Mouse (Mus musculus) lung, embryonic 16.5 days (tissue): ENCODE results near the gene Mdfic. TPM values are rescaled to one million over a fixed set of nuclear protein-coding genes. Genes with fewer than 3 reads are reported as not detected.
"Not testable (repeated sequence)": the region's sequence is repeated elsewhere in the genome, so short reads cannot be mapped to it uniquely, and the experiment has no call there.

Experiments used
- ATAC-seq: fragments of 200-750 bp; cut with Nextera tagmentation; 2 replicates; pipeline ENCODE4 v1.8.0; 2017; ENCODE audit warnings: low read depth, mild to moderate bottlenecking, moderate library complexity
- H3K27ac ChIP-seq: fragments of 300-500 bp; sonication (generic); 2 replicates; pipeline ENCODE4 v1.5.1; 2014; ENCODE audit warnings: mild to moderate bottlenecking, control low read depth, low read length
- H3K27me3 ChIP-seq: fragments of 300-500 bp; sonication (generic); 2 replicates; pipeline ENCODE4 v1.6.1; 2014; ENCODE audit warnings: low read depth, low read length, mixed read lengths; ENCODE audit not compliant: control insufficient read depth, insufficient read depth
- H3K36me3 ChIP-seq: fragments of 300-500 bp; sonication (generic); 2 replicates; pipeline ENCODE4 v1.6.1; 2014; ENCODE audit warnings: low read length; ENCODE audit not compliant: control insufficient read depth, insufficient read depth
- H3K4me1 ChIP-seq: fragments of 300-500 bp; sonication (generic); replicated peaks from 2 replicates; pipeline ENCODE4 v1.6.1; 2014; ENCODE audit warnings: low read length, mixed read lengths; ENCODE audit not compliant: control insufficient read depth, insufficient read depth
- H3K4me2 ChIP-seq: fragments of 300-500 bp; sonication (generic); 2 replicates; pipeline ENCODE4 v1.6.1; 2014; ENCODE audit warnings: low read depth, low read length, control low read depth
- H3K4me3 ChIP-seq: fragments of 300-500 bp; sonication (generic); 2 replicates; pipeline ENCODE4 v1.5.1; 2014; ENCODE audit warnings: mild to moderate bottlenecking, low read length, control low read depth
- H3K9ac ChIP-seq: fragments of 300-500 bp; sonication (generic); 2 replicates; pipeline ENCODE4 v1.6.1; 2014; ENCODE audit warnings: low read length, control low read depth
- H3K9me3 ChIP-seq: fragments of 300-500 bp; sonication (generic); 2 replicates; pipeline ENCODE4 v1.6.1; 2016; ENCODE audit warnings: low read length; ENCODE audit not compliant: control insufficient read depth
- WGBS: fragments of 180-500 bp; shearing (Covaris S2); extraction: QIAGEN DNeasy Blood & Tissue Kit; methylation state at CpG from one replicate; pipeline ENCODE4 v1.1.7; 2014; 5-methylcytosine and 5-hydroxymethylcytosine counted together
- polyA plus RNA-seq: library from polyadenylated mRNA; unstranded; fragments of >200 nt; fragmentation: Nextera tagmentation; extraction: Ambion mirVana; gene quantifications from 2 replicates; pipeline ENCODE4 v1.2.1, GENCODE M21; 2015

The Mdfic gene
- polyA plus RNA-seq, 1 experiment from 2014 or later, result 8.4 TPM

DNA sequence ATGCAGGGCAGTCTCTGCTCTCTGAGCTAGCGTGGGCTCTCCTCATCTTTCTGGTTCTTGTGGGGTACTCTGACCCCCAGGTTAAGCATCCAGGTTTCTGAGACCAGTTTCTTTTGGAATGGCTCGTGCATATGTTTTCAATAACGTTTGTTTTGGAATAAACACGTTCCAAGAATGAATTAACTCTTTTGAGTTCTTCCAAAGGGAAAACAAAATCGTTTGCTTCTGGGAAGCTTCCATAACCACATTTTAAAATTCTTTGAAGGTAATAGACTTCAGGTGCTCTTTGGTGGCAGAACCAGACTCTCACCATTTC lies 1.2 kb downstream of the Mdfic start:
- ATAC-seq, result no peak
- H3K9ac ChIP-seq, result peak overlapping the region; percentile 99
- H3K27ac ChIP-seq, result peak overlapping the region; percentile 98
- peak overlapping the region; percentile 92 for H3K4me3 ChIP-seq
- H3K9me3 ChIP-seq, result no peaks in the 10 kb centered on the region
- no peaks in the 10 kb centered on the region for H3K27me3 ChIP-seq
- peak overlapping the region; percentile 73 for H3K4me2 ChIP-seq
- peaks cover 18% of the 10 kb centered on the region for H3K4me1 ChIP-seq
- H3K36me3 ChIP-seq, result no peaks in the 10 kb centered on the region
- 5% methylated on average over 5 of the region's 5 CpGs for WGBS

DNA sequence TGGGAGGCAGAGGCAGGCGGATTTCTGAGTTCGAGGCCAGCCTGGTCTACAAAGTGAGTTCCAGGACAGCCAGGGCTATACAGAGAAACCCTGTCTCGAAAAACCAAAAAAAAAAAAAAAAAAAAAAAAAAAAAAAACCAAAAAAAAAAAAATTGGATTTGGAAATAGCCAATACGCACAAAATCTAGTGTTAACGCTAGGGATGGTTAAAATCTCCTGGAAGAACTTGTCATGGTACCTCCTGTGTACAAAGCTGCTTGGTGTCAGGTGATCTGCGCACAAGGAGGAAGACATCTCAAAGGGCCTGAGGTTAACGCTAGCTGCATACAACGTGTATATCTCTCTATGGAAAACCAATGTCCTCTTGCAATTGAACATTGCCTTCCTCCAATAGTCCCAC lies 2.2 kb downstream of the Mdfic start:
- not testable (repeated sequence) for H3K27me3 ChIP-seq, H3K36me3 ChIP-seq, H3K9me3 ChIP-seq, H3K9ac ChIP-seq, ATAC-seq, H3K4me2 ChIP-seq, H3K4me3 ChIP-seq, H3K27ac ChIP-seq
- peaks cover 22% of the 10 kb centered on the region for H3K4me1 ChIP-seq
- 91% methylated on average over 7 of the region's 8 CpGs for WGBS

DNA sequence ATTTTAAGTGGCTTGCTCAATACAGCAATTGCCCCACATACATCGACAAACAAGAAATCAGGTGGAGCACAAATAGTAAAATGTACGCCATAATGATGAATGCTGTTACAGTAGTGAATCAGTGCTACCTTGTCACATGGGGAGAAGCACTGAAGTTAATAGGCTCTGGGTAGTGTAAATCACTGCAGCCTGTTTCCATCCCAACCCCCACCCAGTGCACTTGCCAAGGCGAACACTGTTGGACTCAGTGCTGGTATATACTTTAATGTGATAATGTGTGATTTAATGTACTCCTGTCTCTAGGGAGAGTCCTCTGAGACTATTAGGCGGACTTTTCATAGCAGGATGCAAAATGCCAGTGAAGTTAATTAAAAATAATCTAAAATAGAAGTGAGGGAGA lies 3.8 kb downstream of the Mdfic start:
- H3K27ac ChIP-seq, result no peak overlapping the region
- no peak overlapping the region for H3K4me3 ChIP-seq
- no peak overlapping the region for H3K9ac ChIP-seq
- H3K4me2 ChIP-seq, result no peak overlapping the region
- no peak for ATAC-seq
- H3K36me3 ChIP-seq, result 0 out of 2 replicates have a peak, but pooled peaks cover 2% of the 10 kb centered on the region
- WGBS, result 73% methylated on average over 4 of the region's 4 CpGs
- no peaks in the 10 kb centered on the region for H3K27me3 ChIP-seq
- no peaks in the 10 kb centered on the region for H3K9me3 ChIP-seq
- peaks cover 29% of the 10 kb centered on the region for H3K4me1 ChIP-seq

DNA sequence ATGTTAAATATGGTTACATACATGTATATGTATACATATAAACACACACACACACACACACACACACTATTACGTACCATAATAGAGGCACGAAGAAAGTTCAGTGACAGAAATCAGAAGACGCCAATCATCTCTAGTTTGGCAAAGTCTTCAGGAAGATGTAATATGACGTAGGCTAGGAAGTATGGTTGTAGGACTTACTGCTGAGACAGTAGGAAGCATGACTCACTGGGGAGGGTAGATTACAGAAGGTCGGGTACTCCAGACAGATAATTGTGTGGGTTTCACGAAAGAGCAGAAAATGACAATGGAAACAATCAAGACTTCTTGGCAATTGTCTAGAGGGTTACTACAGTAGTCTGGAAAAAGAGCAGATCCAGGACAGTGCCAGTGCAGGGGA lies 6.0 kb downstream of the Mdfic start:
- no peak overlapping the region for H3K27ac ChIP-seq
- 0 out of 2 replicates have a peak, but pooled peaks cover 2% of the 10 kb centered on the region for H3K36me3 ChIP-seq
- no peak overlapping the region for H3K4me3 ChIP-seq
- no peaks in the 10 kb centered on the region for H3K27me3 ChIP-seq
- no peak overlapping the region for H3K9ac ChIP-seq
- WGBS, result 79% methylated on average over 6 of the region's 6 CpGs
- H3K9me3 ChIP-seq, result no peaks in the 10 kb centered on the region
- ATAC-seq, result no peak
- no peak overlapping the region for H3K4me2 ChIP-seq
- H3K4me1 ChIP-seq, result peaks cover 39% of the 10 kb centered on the region

DNA sequence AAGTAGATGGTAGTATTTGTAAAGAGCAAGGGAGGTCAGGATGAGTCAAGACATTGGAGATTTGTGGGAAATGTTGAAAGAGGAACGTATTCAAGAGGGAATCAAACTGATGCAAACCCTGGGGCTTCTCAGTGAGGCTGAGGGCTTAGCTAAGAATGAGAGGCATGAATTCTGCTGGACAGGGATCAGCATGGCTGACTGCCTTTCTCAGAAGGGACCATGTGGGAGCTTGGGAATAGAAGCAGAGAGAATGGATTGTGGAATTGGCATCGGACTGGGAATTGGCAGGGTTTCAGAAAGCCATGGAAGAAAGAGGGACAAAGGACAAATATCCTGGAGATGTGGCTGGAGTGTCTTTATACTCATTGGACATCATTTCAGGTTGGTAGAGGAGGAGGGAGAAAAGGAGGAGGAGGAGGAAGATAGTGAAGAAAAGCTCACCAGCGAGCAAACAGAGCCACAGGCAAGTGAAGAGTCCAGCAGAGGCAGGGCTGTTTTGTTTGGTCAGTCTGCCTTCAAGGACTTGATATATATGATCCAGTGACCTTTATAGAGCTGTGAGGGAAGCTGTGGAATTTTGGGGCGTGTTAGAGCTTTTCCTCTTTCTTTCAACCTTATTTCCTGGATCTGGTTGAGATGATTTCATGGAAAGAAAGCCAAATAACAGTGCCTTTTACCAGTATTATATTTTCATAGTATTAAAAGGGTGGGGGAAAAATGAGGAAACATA lies 7.4 kb downstream of the Mdfic start:
- ATAC-seq, result no peak
- no peak overlapping the region for H3K9ac ChIP-seq
- WGBS, result 36% methylated on average over 4 of the region's 4 CpGs
- no peaks in the 10 kb centered on the region for H3K9me3 ChIP-seq
- no peak overlapping the region for H3K4me3 ChIP-seq
- H3K36me3 ChIP-seq, result 0 out of 2 replicates have a peak, but pooled peaks cover 2% of the 10 kb centered on the region
- no peak overlapping the region for H3K27ac ChIP-seq
- peaks cover 33% of the 10 kb centered on the region for H3K4me1 ChIP-seq
- H3K27me3 ChIP-seq, result no peaks in the 10 kb centered on the region
- H3K4me2 ChIP-seq, result no peak overlapping the region

DNA sequence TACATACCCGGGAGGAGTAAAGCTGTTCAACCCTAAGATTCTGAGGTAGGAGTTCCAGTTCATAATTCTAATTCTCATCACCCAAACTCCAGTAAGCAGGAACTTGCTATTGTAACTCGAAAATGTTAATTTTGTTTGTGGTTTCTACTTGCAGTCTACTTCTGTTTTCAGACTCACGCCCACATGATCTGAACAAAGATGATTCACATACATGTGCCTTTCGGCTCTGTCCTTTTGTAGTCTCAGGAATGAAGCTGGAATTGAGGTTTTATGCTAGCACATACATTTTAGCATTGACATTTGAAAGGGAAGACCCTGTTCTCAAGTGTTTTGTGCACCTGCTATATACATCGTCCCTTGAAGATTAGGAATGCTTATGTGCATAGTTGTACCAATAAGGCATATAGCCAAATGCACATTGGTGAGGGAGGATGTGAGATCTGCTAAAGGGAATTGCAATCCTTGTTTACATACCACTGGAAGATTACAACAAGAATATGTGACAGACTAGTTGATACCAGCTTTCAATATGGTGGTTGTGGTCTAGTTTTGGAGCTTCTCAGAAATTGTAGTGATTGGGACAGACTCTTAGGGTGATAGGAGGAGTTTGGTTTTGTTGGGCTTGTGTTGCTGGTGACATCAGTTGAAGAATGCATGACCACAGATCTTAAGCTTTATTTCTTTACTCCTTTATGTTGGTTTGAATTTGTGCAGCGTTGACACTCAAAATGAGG lies 8.6 kb downstream of the Mdfic start:
- no peaks in the 10 kb centered on the region for H3K9me3 ChIP-seq
- no peak overlapping the region for H3K9ac ChIP-seq
- peak overlapping the region; percentile 31; the same call in 1 of the 2 replicates for H3K27ac ChIP-seq
- ATAC-seq, result no peak
- no peak overlapping the region for H3K4me2 ChIP-seq
- 0 out of 2 replicates have a peak, but pooled peaks cover 2% of the 10 kb centered on the region for H3K36me3 ChIP-seq
- H3K27me3 ChIP-seq, result no peaks in the 10 kb centered on the region
- no peak overlapping the region for H3K4me3 ChIP-seq
- WGBS, result 88% methylated on average over 6 of the region's 6 CpGs
- H3K4me1 ChIP-seq, result peaks cover 27% of the 10 kb centered on the region

DNA sequence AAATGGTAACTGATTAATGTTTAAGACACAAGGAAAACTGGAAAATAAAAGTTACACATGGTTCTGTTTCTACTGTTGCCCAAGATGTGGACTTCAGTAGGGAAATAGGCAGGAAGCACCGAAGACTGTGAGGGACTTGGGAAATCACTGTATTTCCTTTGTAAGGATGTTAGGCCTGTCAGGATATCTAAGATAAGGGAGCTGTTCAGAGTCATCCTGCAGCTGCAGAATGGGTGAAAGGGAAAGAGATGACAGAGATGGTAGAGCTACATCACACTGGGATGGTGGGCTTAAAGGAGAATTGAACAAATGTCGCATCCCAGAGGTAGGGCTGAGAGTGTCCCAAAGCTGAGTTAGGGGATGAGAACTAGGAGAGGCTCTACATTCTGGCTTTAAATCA lies 9.8 kb downstream of the Mdfic start:
- Histone ChIP-seq H3K4me1 (peaks cover 27% of the 10 kb centered on the region), H3K27ac (peak overlapping the region; percentile 59; the same call in 1 of the 2 replicates), H3K4me3 (no peak overlapping the region), H3K4me2 (peak overlapping the region; percentile 7; the same call in 1 of the 2 replicates), H3K9me3 (no peaks in the 10 kb centered on the region), H3K27me3 (no peaks in the 10 kb centered on the region), H3K36me3 (0 out of 2 replicates have a peak, but pooled peaks cover 2% of the 10 kb centered on the region), H3K9ac (no peak overlapping the region)
- WGBS, result 56% methylated on average over 2 of the region's 2 CpGs
- peak; percentile 58 for ATAC-seq

DNA sequence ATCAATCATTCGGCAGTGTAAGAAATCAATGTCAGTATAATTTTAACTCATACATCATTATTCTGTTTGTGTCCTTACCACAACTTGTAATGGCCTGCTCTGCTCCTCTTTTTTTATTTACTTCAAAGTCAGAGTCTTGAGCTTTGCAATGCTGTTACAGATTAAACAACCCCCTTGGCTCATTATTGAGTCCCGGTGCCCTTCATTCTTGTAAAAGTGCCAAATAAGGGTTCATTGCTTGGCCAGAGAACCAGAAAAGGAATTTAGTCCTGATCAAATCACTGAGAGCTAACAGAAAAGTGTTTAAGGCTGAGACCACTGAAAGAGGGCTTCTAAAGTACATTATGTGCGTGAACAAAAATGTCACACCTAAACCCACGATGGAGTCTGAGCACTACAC lies 10.2 kb downstream of the Mdfic start:
- Histone ChIP-seq H3K4me1 (peaks cover 27% of the 10 kb centered on the region), H3K27me3 (no peaks in the 10 kb centered on the region), H3K36me3 (0 out of 2 replicates have a peak, but pooled peaks cover 2% of the 10 kb centered on the region), H3K9me3 (no peaks in the 10 kb centered on the region), H3K4me3 (no peak overlapping the region), H3K4me2 (peak overlapping the region; percentile 7; the same call in 1 of the 2 replicates), H3K27ac (peak overlapping the region; percentile 59; the same call in 1 of the 2 replicates), H3K9ac (no peak overlapping the region)
- WGBS, result 32% methylated on average over 4 of the region's 4 CpGs
- ATAC-seq, result no peak; the same call in 1 of the 2 replicates

DNA sequence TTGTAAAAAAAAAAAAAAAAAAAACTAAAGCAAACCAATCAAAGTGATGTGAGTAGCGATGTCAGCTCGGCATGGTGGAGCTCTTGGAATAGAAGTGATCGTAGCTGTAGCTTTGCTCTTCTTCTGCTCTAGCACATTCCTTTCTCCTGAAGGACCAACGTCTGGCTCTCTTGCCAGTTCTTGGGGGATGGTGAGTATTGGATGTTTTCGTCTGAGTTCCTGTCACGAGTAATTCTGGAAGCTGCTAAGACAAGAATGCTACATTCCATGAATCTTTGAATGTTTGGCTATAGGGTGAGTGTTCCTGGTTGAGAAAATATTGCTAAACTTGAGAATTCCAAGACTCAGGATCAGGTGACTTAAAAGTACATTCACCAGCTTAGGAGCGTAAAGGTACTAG lies 11.0 kb downstream of the Mdfic start:
- Histone ChIP-seq H3K4me3 (no peak overlapping the region), H3K4me1 (peaks cover 27% of the 10 kb centered on the region), H3K36me3 (0 out of 2 replicates have a peak, but pooled peaks cover 4% of the 10 kb centered on the region), H3K9ac (no peak overlapping the region), H3K4me2 (no peak overlapping the region), H3K27ac (peak overlapping the region; percentile 1; the same call in 1 of the 2 replicates), H3K9me3 (no peaks in the 10 kb centered on the region), H3K27me3 (no peaks in the 10 kb centered on the region)
- ATAC-seq, result peak; percentile 75
- WGBS, result 34% methylated on average over 7 of the region's 7 CpGs
